Comparison of ENCODE assay signal across 9 mouse cellular contexts in genomic region chr1:193263955-193264598, GRCm38 (mm10). TPM values are rescaled to one million over a fixed set of nuclear protein-coding genes. Genes with fewer than 3 reads are reported as not detected.
A peak's percentile ranks its signal among the peaks of the same experiment; 100 is the strongest.
DNase-seq lines count a peak whose midpoint lies in the region; ATAC-seq lines count a peak whose summit lies in the region.
"Had no signal": no experiment of that assay in that cellular context is flagged by ENCODE, and none has a peak within 500 bp of the region (broad histone marks: within the 10 kb centered on the region; RNA-seq: fewer than 3 reads in every experiment).

Gene Hsd11b1 (minus strand): TSS chr1:193264075.

- H3K9me3 ChIP-seq in forebrain, embryonic 15.5 days = no peaks in the 10 kb centered on the region
- H3K9me3 ChIP-seq in forebrain, embryonic 13.5 days (replicated peaks) = no peaks in the 10 kb centered on the region
- H3K9me3 ChIP-seq in liver, embryonic 16.5 days (replicated peaks; ENCODE audit: control insufficient read depth, low read length) = no peaks in the 10 kb centered on the region
- H3K9me3 ChIP-seq in lung, embryonic 16.5 days (ENCODE audit: control insufficient read depth, low read length) = no peaks in the 10 kb centered on the region
- no peaks in the 10 kb centered on the region for H3K9me3 ChIP-seq in midbrain, embryonic 11.5 days (ENCODE audit: control insufficient read depth, low read length)
- H3K9me3 ChIP-seq in midbrain, embryonic 14.5 days (ENCODE audit: control insufficient read depth, low read length) = no peaks in the 10 kb centered on the region

- no peaks in the 10 kb centered on the region for H3K4me1 ChIP-seq in forebrain, embryonic 15.5 days
- H3K4me1 ChIP-seq in forebrain, embryonic 13.5 days = no peaks in the 10 kb centered on the region
- no peaks in the 10 kb centered on the region for H3K4me1 ChIP-seq in liver, embryonic 16.5 days (ENCODE audit: control insufficient read depth, low read depth, low read length)
- peaks cover 18% of the 10 kb centered on the region for H3K4me1 ChIP-seq in lung, embryonic 16.5 days (replicated peaks; ENCODE audit: control insufficient read depth, insufficient read depth, low read length)
- no peaks in the 10 kb centered on the region for H3K4me1 ChIP-seq in midbrain, embryonic 11.5 days (ENCODE audit: control insufficient read depth, insufficient read depth, low read length)
- H3K4me1 ChIP-seq in midbrain, embryonic 14.5 days (ENCODE audit: control insufficient read depth, insufficient read depth, low read length) = no peaks in the 10 kb centered on the region

- no peak for ATAC-seq in forebrain, embryonic 15.5 days (replicated peaks)
- no peak for ATAC-seq in forebrain, embryonic 13.5 days
- no peak for ATAC-seq in liver, embryonic 16.5 days (ENCODE audit: low read depth)
- ATAC-seq in lung, embryonic 16.5 days (ENCODE audit: low read depth) = no peak
- no peak for ATAC-seq in midbrain, embryonic 11.5 days (ENCODE audit: low FRiP score)
- no peak for ATAC-seq in midbrain, embryonic 14.5 days (ENCODE audit: low FRiP score, low TSS enrichment)

- H3K9ac ChIP-seq in forebrain, embryonic 15.5 days (replicated peaks) = no peak within 1 kb of the TSS
- no peak within 1 kb of the TSS for H3K9ac ChIP-seq in forebrain, embryonic 13.5 days
- H3K9ac ChIP-seq in liver, embryonic 16.5 days (ENCODE audit: low read depth, low read length) = no peak within 1 kb of the TSS
- no peak within 1 kb of the TSS for H3K9ac ChIP-seq in lung, embryonic 16.5 days (ENCODE audit: low read length)
- H3K9ac ChIP-seq in midbrain, embryonic 11.5 days (ENCODE audit: low read length) = no peak within 1 kb of the TSS
- H3K9ac ChIP-seq in midbrain, embryonic 14.5 days (replicated peaks; ENCODE audit: low read length) = no peak within 1 kb of the TSS

- 65% methylated on average over 5 of the region's 5 CpGs for WGBS in forebrain, embryonic 15.5 days
- 76% methylated on average over 5 of the region's 5 CpGs for WGBS in forebrain, embryonic 13.5 days
- 24% methylated on average over 5 of the region's 5 CpGs for WGBS in liver, embryonic 16.5 days (ENCODE audit: insufficient replicate concordance)
- 49% methylated on average over 5 of the region's 5 CpGs for WGBS in lung, embryonic 16.5 days
- WGBS in midbrain, embryonic 11.5 days = 71% methylated on average over 5 of the region's 5 CpGs
- 64% methylated on average over 5 of the region's 5 CpGs for WGBS in midbrain, embryonic 14.5 days

- no peaks in the 10 kb centered on the region for H3K27me3 ChIP-seq in forebrain, embryonic 15.5 days
- H3K27me3 ChIP-seq in forebrain, embryonic 13.5 days = no peaks in the 10 kb centered on the region
- no peaks in the 10 kb centered on the region for H3K27me3 ChIP-seq in liver, embryonic 16.5 days (ENCODE audit: control insufficient read depth, insufficient read depth, low read depth, low read length)
- no peaks in the 10 kb centered on the region for H3K27me3 ChIP-seq in lung, embryonic 16.5 days (ENCODE audit: control insufficient read depth, insufficient read depth, low read depth, low read length)
- H3K27me3 ChIP-seq in midbrain, embryonic 11.5 days (ENCODE audit: control insufficient read depth, insufficient read depth, low read length) = no peaks in the 10 kb centered on the region
- H3K27me3 ChIP-seq in midbrain, embryonic 14.5 days (ENCODE audit: control insufficient read depth, insufficient read depth, low read length) = no peaks in the 10 kb centered on the region

- DNase-seq in liver = no peak
- DNase-seq in thymus, postnatal 4 days = peak; percentile 68
- no peak for DNase-seq in midbrain, embryonic 11.5 days (ENCODE audit: low spot score, missing footprints)
- no peak for DNase-seq in midbrain, embryonic 14.5 days

- peak within 1 kb of the TSS; percentile 41; the same call in 1 of the 2 replicates for H3K27ac ChIP-seq in forebrain, embryonic 15.5 days (replicated peaks)
- no peak within 1 kb of the TSS for H3K27ac ChIP-seq in forebrain, embryonic 13.5 days
- H3K27ac ChIP-seq in liver, embryonic 16.5 days (ENCODE audit: low read length) = no peak within 1 kb of the TSS
- peak within 1 kb of the TSS; percentile 93 for H3K27ac ChIP-seq in lung, embryonic 16.5 days (ENCODE audit: low read length)
- no peak within 1 kb of the TSS for H3K27ac ChIP-seq in midbrain, embryonic 11.5 days (ENCODE audit: low read depth, low read length)
- no peak within 1 kb of the TSS for H3K27ac ChIP-seq in midbrain, embryonic 14.5 days (replicated peaks; ENCODE audit: low read depth, low read length)

- no peak within 1 kb of the TSS for H3K4me3 ChIP-seq in forebrain, embryonic 15.5 days
- H3K4me3 ChIP-seq in forebrain, embryonic 13.5 days = no peak within 1 kb of the TSS
- no peak within 1 kb of the TSS for H3K4me3 ChIP-seq in liver, embryonic 16.5 days (ENCODE audit: low read depth, low read length)
- peak within 1 kb of the TSS; percentile 1; the same call in 1 of the 2 replicates for H3K4me3 ChIP-seq in lung, embryonic 16.5 days (ENCODE audit: low read length)
- H3K4me3 ChIP-seq in midbrain, embryonic 11.5 days (ENCODE audit: low read depth, low read length) = no peak within 1 kb of the TSS
- no peak within 1 kb of the TSS for H3K4me3 ChIP-seq in midbrain, embryonic 14.5 days (replicated peaks; ENCODE audit: low read depth, low read length)

- H3K4me2 ChIP-seq in forebrain, embryonic 15.5 days (replicated peaks) = no peak within 1 kb of the TSS
- H3K4me2 ChIP-seq in forebrain, embryonic 13.5 days = no peak within 1 kb of the TSS
- H3K4me2 ChIP-seq in liver, embryonic 16.5 days (ENCODE audit: low read depth, low read length) = no peak within 1 kb of the TSS
- peak within 1 kb of the TSS; percentile 10; the same call in 1 of the 2 replicates for H3K4me2 ChIP-seq in lung, embryonic 16.5 days (ENCODE audit: low read depth, low read length)
- H3K4me2 ChIP-seq in midbrain, embryonic 11.5 days = no peak within 1 kb of the TSS
- no peak within 1 kb of the TSS for H3K4me2 ChIP-seq in midbrain, embryonic 14.5 days (ENCODE audit: low read length)

- no peaks in the 10 kb centered on the region for H3K36me3 ChIP-seq in forebrain, embryonic 15.5 days
- no peaks in the 10 kb centered on the region for H3K36me3 ChIP-seq in forebrain, embryonic 13.5 days (ENCODE audit: poor library complexity, severe bottlenecking)
- no peaks in the 10 kb centered on the region for H3K36me3 ChIP-seq in liver, embryonic 16.5 days (ENCODE audit: control insufficient read depth, insufficient read depth)
- H3K36me3 ChIP-seq in lung, embryonic 16.5 days (ENCODE audit: control insufficient read depth, insufficient read depth, low read length) = no peaks in the 10 kb centered on the region
- H3K36me3 ChIP-seq in midbrain, embryonic 11.5 days (ENCODE audit: control insufficient read depth, insufficient read depth, low read length) = no peaks in the 10 kb centered on the region
- H3K36me3 ChIP-seq in midbrain, embryonic 14.5 days (ENCODE audit: control insufficient read depth, insufficient read depth, low read length) = no peaks in the 10 kb centered on the region

RNA-seq across cellular contexts. Expression of gene Hsd11b1, which starts in this region (rescaled TPM):
- 0.66 and 0.67 TPM in 2 replicates for polyA plus RNA-seq in forebrain, embryonic 15.5 days (2015; fragmentation: Nextera tagmentation; extraction: Ambion mirVana)
- polyA plus RNA-seq in forebrain, embryonic 13.5 days (2015; fragmentation: Nextera tagmentation; extraction: Ambion mirVana) = 0.17 TPM in 1 of 2 replicates, not detected in the other
- polyA plus RNA-seq in liver, embryonic 16.5 days (2015; fragmentation: Nextera tagmentation; extraction: Ambion mirVana) = 26.5 and 40.3 TPM in 2 replicates
- polyA plus RNA-seq in lung, embryonic 16.5 days (2015; fragmentation: Nextera tagmentation; extraction: Ambion mirVana) = 64.3 and 86.1 TPM in 2 replicates
- 0.23 TPM in 1 of 2 replicates, not detected in the other for polyA plus RNA-seq in midbrain, embryonic 11.5 days (2014; fragmentation: Nextera tagmentation; extraction: Ambion mirVana)
- 0.22 TPM in 1 of 2 replicates, not detected in the other for polyA plus RNA-seq in midbrain, embryonic 14.5 days (2014; fragmentation: Nextera tagmentation; extraction: Ambion mirVana)
- polyA plus RNA-seq: embryonic facial prominence, embryonic 11.5 days had no signal

Comparison
In these comparisons a context has a peak if more than half of its experiments do, and no peak if none do; other contexts are left out.
1. RNA of gene Hsd11b1 (polyA plus RNA-seq): 64.3 to 86.1 TPM in lung, embryonic 16.5 days and 26.5 to 40.3 TPM in liver, embryonic 16.5 days; 0.66 to 0.67 TPM in forebrain, embryonic 15.5 days, 0.22 TPM in midbrain, embryonic 14.5 days, 0.17 TPM in forebrain, embryonic 13.5 days and 0.23 TPM in midbrain, embryonic 11.5 days; every median in the first group is over 10 times any median in the second.
2. H3K27ac ChIP-seq: peak in forebrain, embryonic 15.5 days (single experiment) and lung, embryonic 16.5 days (single experiment); none in forebrain, embryonic 13.5 days (single experiment), liver, embryonic 16.5 days (single experiment), midbrain, embryonic 11.5 days (single experiment) and midbrain, embryonic 14.5 days (single experiment).